Mouse (Mus musculus): ENCODE measurements at regions not wholly inside any gene's neighbourhood (a gene's known extent, or its start where the extent isn't known, plus 50 kb on each side); places are given as distances from the start of the nearest gene placed in this dataset.

GRCm38 (mm10) chr6:93113361-93113760 lies 170.1 kb upstream of the Adamts9 start:
- DNase-seq, result no peak

- DNase-seq, result no peak
Measured at GRCm38 (mm10) chr6:93094730-93095360, 151.6 kb upstream of the Adamts9 start.

GRCm38 (mm10) chr6:93093770-93094169 lies 150.5 kb upstream of the Adamts9 start:
- DNase-seq, result no peak

GRCm38 (mm10) chr6:93087329-93087728 lies 144.0 kb upstream of the Adamts9 start:
- DNase-seq, result peak; percentile 80

- peak; percentile 39 for DNase-seq
Measured at GRCm38 (mm10) chr6:93084286-93084685, 141.0 kb upstream of the Adamts9 start.

- peak; percentile 55 for DNase-seq
Measured at GRCm38 (mm10) chr6:93083716-93084115, 140.4 kb upstream of the Adamts9 start.

- DNase-seq, result no peak
Measured at GRCm38 (mm10) chr6:93082205-93082604, 138.9 kb upstream of the Adamts9 start.

GRCm38 (mm10) chr6:93076681-93077080 lies 133.4 kb upstream of the Adamts9 start:
- peak; percentile 65 for DNase-seq

- DNase-seq, result peak; percentile 91
Measured at GRCm38 (mm10) chr6:93075867-93076266, 132.6 kb upstream of the Adamts9 start.

GRCm38 (mm10) chr6:93075011-93075410 lies 131.7 kb upstream of the Adamts9 start:
- DNase-seq, result peak; percentile 83

GRCm38 (mm10) chr6:93070916-93071315 lies 127.6 kb upstream of the Adamts9 start:
- DNase-seq, result peak; percentile 58

GRCm38 (mm10) chr6:93067808-93068207 lies 124.5 kb upstream of the Adamts9 start:
- peak; percentile 60 for DNase-seq

GRCm38 (mm10) chr6:93066553-93067376 lies 123.5 kb upstream of the Adamts9 start:
- DNase-seq, result peak; percentile 40

- DNase-seq, result peak; percentile 97
Measured at GRCm38 (mm10) chr6:93065917-93066552, 122.7 kb upstream of the Adamts9 start.

- peak; percentile 92 for DNase-seq
Measured at GRCm38 (mm10) chr6:93065366-93065765, 122.1 kb upstream of the Adamts9 start.

GRCm38 (mm10) chr6:93064366-93064765 lies 121.1 kb upstream of the Adamts9 start:
- peak; percentile 80 for DNase-seq

- peak; percentile 63 for DNase-seq
Measured at GRCm38 (mm10) chr6:93061741-93062140, 118.4 kb upstream of the Adamts9 start.

GRCm38 (mm10) chr6:93045524-93045923 lies 102.2 kb upstream of the Adamts9 start:
- DNase-seq, result no peak

- no peak for DNase-seq
Measured at GRCm38 (mm10) chr6:93041041-93041440, 97.7 kb upstream of the Adamts9 start.

- DNase-seq, result peak; percentile 90
Measured at GRCm38 (mm10) chr6:93031812-93032330, 88.6 kb upstream of the Adamts9 start.

- peak; percentile 97 for DNase-seq
Measured at GRCm38 (mm10) chr6:93026068-93027022, 83.1 kb upstream of the Adamts9 start.

GRCm38 (mm10) chr6:93014534-93014933 lies 71.2 kb upstream of the Adamts9 start:
- DNase-seq, result peak; percentile 89

Measured in heart, adult 11 months (tissue).